Mouse (Mus musculus): ENCODE measurements around the gene Hacd2. TPM values are rescaled to one million over a fixed set of nuclear protein-coding genes. Genes with fewer than 3 reads are reported as not detected.

Gene Hacd2
- polyA plus RNA-seq, 1 experiment from 2014 or later, result 82.4 TPM

GRCm38 (mm10) chr16:35036754-35037153 is 14.5 kb downstream of the Hacd2 start:
- Histone ChIP-seq H3K9ac (no peak overlapping the region), H3K4me3 (replicated peaks) (no peak overlapping the region), H3K27ac (no peak overlapping the region), H3K9me3 (replicated peaks) (no peaks in the 10 kb centered on the region), H3K36me3 (0 out of 2 replicates have a peak, but pooled peaks cover 6% of the 10 kb centered on the region), H3K4me1 (replicated peaks) (peaks cover 32% of the 10 kb centered on the region), H3K4me2 (no peak overlapping the region), H3K27me3 (no peaks in the 10 kb centered on the region)
- 82% methylated on average over 5 of the region's 5 CpGs for WGBS (ENCODE audit: insufficient replicate concordance)
- DNase-seq (no peak), ATAC-seq (ENCODE audit: low read depth) (no peak)

DNA sequence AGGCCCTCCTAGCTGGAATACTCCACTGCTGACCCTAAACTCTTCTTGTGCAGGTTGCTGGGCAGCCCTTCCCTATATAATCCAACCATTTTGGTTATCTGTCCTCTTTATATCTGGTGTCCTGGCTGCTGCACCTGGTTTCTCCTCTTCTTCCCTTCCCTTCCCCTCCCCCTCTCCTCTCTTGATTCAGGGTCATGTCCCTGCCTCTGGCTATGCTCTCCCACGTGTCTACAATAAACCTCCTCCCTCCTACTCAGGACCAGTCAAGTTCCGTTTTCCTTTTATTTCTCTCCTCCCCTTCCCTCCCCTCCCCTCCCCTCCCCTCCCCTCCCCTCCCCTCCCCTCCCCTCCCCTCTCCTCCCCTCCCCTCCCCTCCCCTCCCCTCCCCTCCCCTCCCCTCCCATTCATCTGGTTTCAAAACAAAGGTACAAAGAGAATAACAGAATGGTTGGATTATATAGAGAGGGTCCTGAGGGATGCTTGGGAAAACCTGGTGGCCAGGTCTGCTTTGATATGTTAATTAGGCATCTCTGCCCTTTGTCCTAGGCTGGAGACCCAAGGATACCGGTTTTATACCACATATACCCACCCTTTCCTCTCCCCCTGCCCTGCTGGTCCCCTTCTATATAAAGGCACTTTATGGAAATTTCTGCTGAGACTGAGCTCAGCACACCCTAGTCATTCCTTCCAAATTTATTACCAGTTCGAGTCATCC is 16.3 kb downstream of the Hacd2 start:
- Histone ChIP-seq H3K4me1 (replicated peaks) (peaks cover 27% of the 10 kb centered on the region), H3K9ac (no peak overlapping the region), H3K27ac (no peak overlapping the region), H3K9me3 (replicated peaks) (no peaks in the 10 kb centered on the region), H3K4me2 (no peak overlapping the region), H3K4me3 (replicated peaks) (no peak overlapping the region), H3K36me3 (peaks cover 17% of the 10 kb centered on the region), H3K27me3 (no peaks in the 10 kb centered on the region)
- ATAC-seq (ENCODE audit: low read depth) (no peak), DNase-seq (no peak)
- WGBS (ENCODE audit: insufficient replicate concordance), result 42% methylated on average over 4 of the region's 4 CpGs

DNA sequence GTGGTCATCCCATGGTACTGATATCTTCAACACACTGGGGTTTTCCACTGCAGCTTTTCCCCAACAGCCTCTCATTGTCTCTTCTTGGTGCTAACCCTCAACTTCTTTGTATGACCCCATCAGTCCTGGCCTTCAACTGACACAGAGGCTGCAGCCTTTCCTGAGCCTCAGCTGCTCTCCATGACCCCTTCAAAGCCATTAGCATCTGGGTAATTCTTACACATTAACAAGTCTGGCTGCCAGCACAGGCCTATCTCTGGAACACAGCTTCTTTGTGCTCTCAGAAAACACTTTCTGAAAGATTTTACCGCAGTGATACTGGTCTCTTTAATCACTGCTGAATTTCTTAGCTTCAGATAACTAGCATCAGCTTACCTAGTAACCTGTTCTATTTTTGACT is 17.9 kb downstream of the Hacd2 start:
- H3K4me2 ChIP-seq, result no peak overlapping the region
- H3K27ac ChIP-seq, result no peak overlapping the region
- peaks cover 15% of the 10 kb centered on the region for H3K36me3 ChIP-seq
- 86% methylated on average over 1 of the region's 1 CpGs for WGBS (ENCODE audit: insufficient replicate concordance)
- H3K4me3 ChIP-seq (replicated peaks), result no peak overlapping the region
- peaks cover 20% of the 10 kb centered on the region for H3K4me1 ChIP-seq (replicated peaks)
- ATAC-seq (ENCODE audit: low read depth), result no peak
- H3K9me3 ChIP-seq (replicated peaks), result no peaks in the 10 kb centered on the region
- H3K9ac ChIP-seq, result no peak overlapping the region
- no peak for DNase-seq
- no peaks in the 10 kb centered on the region for H3K27me3 ChIP-seq

GRCm38 (mm10) chr16:35041001-35041400 is 18.8 kb downstream of the Hacd2 start:
- no peak for ATAC-seq (ENCODE audit: low read depth)
- no peak for DNase-seq
- H3K27ac ChIP-seq, result no peak overlapping the region
- H3K27me3 ChIP-seq, result no peaks in the 10 kb centered on the region
- H3K9ac ChIP-seq, result no peak overlapping the region
- no peaks in the 10 kb centered on the region for H3K9me3 ChIP-seq (replicated peaks)
- peaks cover 15% of the 10 kb centered on the region for H3K36me3 ChIP-seq
- H3K4me2 ChIP-seq, result no peak overlapping the region
- WGBS (ENCODE audit: insufficient replicate concordance), result 85% methylated on average over 7 of the region's 7 CpGs
- H3K4me3 ChIP-seq (replicated peaks), result no peak overlapping the region
- peaks cover 14% of the 10 kb centered on the region for H3K4me1 ChIP-seq (replicated peaks)

DNA sequence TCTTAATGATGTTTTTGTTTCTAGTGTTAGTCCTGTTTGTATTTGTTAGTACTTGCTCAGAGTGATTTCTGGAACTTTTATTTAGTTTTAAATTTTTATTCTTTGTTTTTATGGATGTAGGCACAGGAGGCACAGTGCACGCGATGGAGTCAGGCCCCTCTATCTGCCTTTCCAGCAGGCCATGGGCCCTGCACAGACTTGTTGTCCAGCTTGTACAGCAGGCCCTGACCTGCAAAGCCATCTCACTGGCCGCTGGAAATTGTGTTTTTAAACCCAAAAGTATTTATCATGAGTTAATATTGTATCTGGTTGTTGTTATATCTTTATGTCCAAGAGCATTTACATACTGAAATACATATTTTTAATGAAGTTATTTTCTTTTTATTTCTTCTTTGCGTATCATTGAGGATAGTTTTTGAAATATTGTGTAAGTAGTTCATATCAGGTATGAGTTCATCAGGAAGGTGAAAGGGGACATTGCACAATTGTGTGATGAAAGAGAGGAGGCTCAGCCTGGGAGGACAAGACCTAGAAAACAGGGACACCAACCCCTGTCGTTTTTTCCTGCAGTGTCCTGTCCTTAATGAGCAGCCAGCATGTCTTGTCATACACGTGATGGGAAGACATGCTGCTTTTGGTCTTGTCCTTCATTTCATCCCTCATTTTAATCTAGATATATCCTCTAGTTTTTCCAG is 24.0 kb downstream of the Hacd2 start:
- Histone ChIP-seq H3K9ac (no peak overlapping the region), H3K4me2 (no peak overlapping the region), H3K27me3 (no peaks in the 10 kb centered on the region), H3K4me3 (replicated peaks) (no peak overlapping the region), H3K36me3 (peaks cover 31% of the 10 kb centered on the region), H3K9me3 (replicated peaks) (no peaks in the 10 kb centered on the region), H3K4me1 (replicated peaks) (peaks cover 23% of the 10 kb centered on the region), H3K27ac (no peak overlapping the region)
- no peak for DNase-seq
- 64% methylated on average over 6 of the region's 6 CpGs for WGBS (ENCODE audit: insufficient replicate concordance)
- 0 out of 2 replicates have a peak, but pooled peaks have one; percentile 41 for ATAC-seq (ENCODE audit: low read depth)

DNA sequence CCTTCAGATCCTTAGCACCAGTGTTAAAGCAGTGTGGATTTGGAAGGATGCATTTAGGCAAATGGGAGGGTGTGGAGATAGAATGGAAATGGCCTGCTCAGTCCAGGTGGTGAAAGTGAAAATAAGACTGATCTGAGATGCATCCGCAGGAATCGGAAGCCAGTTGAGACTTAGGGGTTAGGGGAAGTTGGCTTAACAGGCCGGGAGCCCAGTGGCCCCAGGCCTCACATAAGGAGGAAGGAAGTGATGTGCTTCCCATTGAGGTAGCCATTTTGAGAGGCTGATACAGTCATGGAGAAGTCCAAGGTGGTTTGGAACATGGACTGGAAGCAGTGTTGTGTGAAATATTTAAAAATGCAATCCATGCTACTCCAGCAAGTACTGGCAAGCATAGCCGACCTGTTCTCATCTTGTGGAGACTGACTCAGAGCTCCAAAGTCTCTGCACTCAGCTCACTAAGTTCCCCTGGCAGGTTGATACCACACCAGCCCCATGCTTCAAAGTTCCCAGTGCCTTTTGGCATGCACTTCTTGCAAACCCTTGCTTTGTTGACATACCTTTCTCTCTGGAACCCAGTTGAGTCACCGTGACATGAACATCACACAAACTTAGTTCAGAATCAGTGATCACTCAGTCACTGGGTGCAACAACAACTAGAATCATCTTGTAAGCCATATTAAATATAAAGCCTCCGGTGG is 25.2 kb downstream of the Hacd2 start:
- H3K9ac ChIP-seq, result no peak overlapping the region
- 61% methylated on average over 6 of the region's 6 CpGs for WGBS (ENCODE audit: insufficient replicate concordance)
- DNase-seq (no peak), ATAC-seq (ENCODE audit: low read depth) (no peak)
- H3K36me3 ChIP-seq, result peaks cover 27% of the 10 kb centered on the region
- no peak overlapping the region for H3K4me3 ChIP-seq (replicated peaks)
- no peaks in the 10 kb centered on the region for H3K27me3 ChIP-seq
- H3K4me2 ChIP-seq, result no peak overlapping the region
- peak overlapping the region; percentile 2; the same call in 1 of the 2 replicates for H3K27ac ChIP-seq
- H3K9me3 ChIP-seq (replicated peaks), result no peaks in the 10 kb centered on the region
- H3K4me1 ChIP-seq (replicated peaks), result peaks cover 28% of the 10 kb centered on the region

GRCm38 (mm10) chr16:35051066-35051465 is 28.8 kb downstream of the Hacd2 start:
- WGBS (ENCODE audit: insufficient replicate concordance), result 65% methylated on average over 5 of the region's 5 CpGs
- Histone ChIP-seq H3K36me3 (peaks cover 22% of the 10 kb centered on the region), H3K27ac (no peak overlapping the region), H3K4me2 (no peak overlapping the region), H3K4me3 (replicated peaks) (no peak overlapping the region), H3K9me3 (replicated peaks) (no peaks in the 10 kb centered on the region), H3K4me1 (replicated peaks) (peaks cover 62% of the 10 kb centered on the region), H3K27me3 (no peaks in the 10 kb centered on the region), H3K9ac (no peak overlapping the region)
- ATAC-seq (ENCODE audit: low read depth) (no peak), DNase-seq (no peak)

DNA sequence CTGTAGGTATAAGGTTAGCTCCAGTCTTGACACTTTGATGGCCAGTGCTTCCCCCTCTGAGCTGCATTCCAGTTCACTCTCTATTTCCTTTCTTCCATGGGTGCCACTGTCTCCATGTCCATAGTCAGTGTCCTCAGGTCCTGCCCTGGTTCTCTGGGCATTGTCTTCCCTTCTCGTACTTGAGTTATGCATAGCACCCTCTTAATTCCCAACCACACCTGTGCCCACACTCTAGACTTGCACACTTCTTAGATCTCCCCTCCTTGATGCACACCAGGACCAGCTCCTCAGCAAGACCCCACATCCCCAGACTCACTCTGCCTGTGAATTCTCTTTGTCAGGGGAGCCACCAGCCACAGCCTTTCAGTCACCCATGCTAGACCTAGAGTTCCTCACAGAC is 30.0 kb downstream of the Hacd2 start:
- no peak overlapping the region for H3K9ac ChIP-seq
- H3K4me3 ChIP-seq (replicated peaks), result no peak overlapping the region
- H3K27me3 ChIP-seq, result no peaks in the 10 kb centered on the region
- H3K9me3 ChIP-seq (replicated peaks), result no peaks in the 10 kb centered on the region
- no peak overlapping the region for H3K27ac ChIP-seq
- peaks cover 59% of the 10 kb centered on the region for H3K4me1 ChIP-seq (replicated peaks)
- 72% methylated on average over 1 of the region's 1 CpGs for WGBS (ENCODE audit: insufficient replicate concordance)
- DNase-seq, result no peak
- no peak overlapping the region for H3K4me2 ChIP-seq
- ATAC-seq (ENCODE audit: low read depth), result no peak
- peaks cover 22% of the 10 kb centered on the region for H3K36me3 ChIP-seq

DNA sequence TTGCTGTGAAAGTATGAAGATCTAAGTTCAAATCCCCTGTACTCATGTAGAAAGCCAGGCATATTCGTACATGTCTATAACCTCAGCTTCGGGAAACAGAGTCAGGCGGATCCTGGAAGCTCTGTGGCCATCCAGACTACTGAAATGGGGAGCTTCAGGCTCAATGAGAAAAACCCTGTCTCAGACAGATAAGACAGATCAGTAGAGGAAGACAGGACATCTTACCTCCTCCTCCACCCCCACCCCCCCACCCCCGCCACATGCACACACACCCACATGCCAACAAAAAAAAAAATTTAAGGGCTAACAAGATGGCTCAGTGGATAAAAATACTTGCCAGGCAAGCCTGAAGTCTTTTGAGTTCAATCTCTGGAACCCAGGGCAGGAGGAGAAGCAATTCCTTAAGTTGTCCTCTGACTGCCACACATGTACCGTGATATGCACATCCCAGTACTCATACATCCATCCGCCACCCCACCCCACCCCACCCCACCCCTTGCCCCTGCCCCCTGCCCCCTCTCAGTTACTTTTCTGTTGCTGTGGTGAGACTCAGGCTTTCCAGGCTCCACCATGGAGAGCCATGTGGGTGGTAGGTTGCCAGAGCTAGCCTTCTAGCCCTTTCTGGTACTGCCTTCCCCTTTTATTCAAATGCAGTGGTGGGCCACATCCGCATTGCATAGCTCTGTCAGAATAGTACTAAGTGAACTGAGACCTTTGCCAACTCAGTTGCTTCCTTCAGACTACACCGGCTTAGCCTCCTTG is 32.4 kb downstream of the Hacd2 start:
- peaks cover 21% of the 10 kb centered on the region for H3K36me3 ChIP-seq
- no peaks in the 10 kb centered on the region for H3K27me3 ChIP-seq
- whole genome bisulfite sequencing (ENCODE audit: insufficient replicate concordance), result 43% methylated on average over 8 of the region's 8 CpGs
- H3K9me3 ChIP-seq (replicated peaks), result no peaks in the 10 kb centered on the region
- H3K4me1 ChIP-seq (replicated peaks), result peaks cover 48% of the 10 kb centered on the region
- ATAC-seq (ENCODE audit: low read depth) (peak; percentile 87), DNase-seq (peak; percentile 17)
- no peak overlapping the region for H3K4me3 ChIP-seq (replicated peaks)
- peak overlapping the region; percentile 66 for H3K27ac ChIP-seq
- H3K4me2 ChIP-seq, result peak overlapping the region; percentile 34
- H3K9ac ChIP-seq, result peak overlapping the region; percentile 33

- Histone ChIP-seq H3K27ac (peak overlapping the region; percentile 66), H3K36me3 (peaks cover 18% of the 10 kb centered on the region), H3K4me1 (replicated peaks) (peaks cover 48% of the 10 kb centered on the region), H3K4me3 (replicated peaks) (no peak overlapping the region), H3K27me3 (no peaks in the 10 kb centered on the region), H3K9ac (peak overlapping the region; percentile 33), H3K4me2 (peak overlapping the region; percentile 34; the same call in 1 of the 2 replicates), H3K9me3 (replicated peaks) (no peaks in the 10 kb centered on the region)
- no peak for DNase-seq
- ATAC-seq (ENCODE audit: low read depth), result no peak
- whole genome bisulfite sequencing (ENCODE audit: insufficient replicate concordance), result 73% methylated on average over 1 of the region's 1 CpGs
Observed at GRCm38 (mm10) chr16:35055194-35055506, 32.9 kb downstream of the Hacd2 start.

GRCm38 (mm10) chr16:35055861-35056260 is 33.6 kb downstream of the Hacd2 start:
- peak overlapping the region; percentile 66; the same call in 1 of the 2 replicates for H3K27ac ChIP-seq
- 78% methylated on average over 1 of the region's 1 CpGs for WGBS (ENCODE audit: insufficient replicate concordance)
- ATAC-seq (ENCODE audit: low read depth), result 0 out of 2 replicates have a peak, but pooled peaks have one; percentile 14

More at GRCm38 (mm10) chr16:35055861-35056260, 33.6 kb downstream of the Hacd2 start:
- no peak overlapping the region for H3K9ac ChIP-seq
- no peak for DNase-seq
- H3K27me3 ChIP-seq, result no peaks in the 10 kb centered on the region
- H3K4me3 ChIP-seq (replicated peaks), result no peak overlapping the region
- H3K9me3 ChIP-seq (replicated peaks), result no peaks in the 10 kb centered on the region
- peaks cover 47% of the 10 kb centered on the region for H3K4me1 ChIP-seq (replicated peaks)
- H3K4me2 ChIP-seq, result no peak overlapping the region
- peaks cover 12% of the 10 kb centered on the region for H3K36me3 ChIP-seq
